Mouse (Mus musculus): ENCODE data around the gene Tcea3. TPM values are rescaled to one million over a fixed set of nuclear protein-coding genes. Genes with fewer than 3 reads are reported as not detected.
A peak's percentile ranks its signal among the peaks of the same experiment; 100 is the strongest.

Tcea3 gene
- 9.8 and 11.1 TPM in 2 replicates for polyA plus RNA-seq (2016; fragmentation: Nextera tagmentation; extraction: Ambion mirVana)

DNA sequence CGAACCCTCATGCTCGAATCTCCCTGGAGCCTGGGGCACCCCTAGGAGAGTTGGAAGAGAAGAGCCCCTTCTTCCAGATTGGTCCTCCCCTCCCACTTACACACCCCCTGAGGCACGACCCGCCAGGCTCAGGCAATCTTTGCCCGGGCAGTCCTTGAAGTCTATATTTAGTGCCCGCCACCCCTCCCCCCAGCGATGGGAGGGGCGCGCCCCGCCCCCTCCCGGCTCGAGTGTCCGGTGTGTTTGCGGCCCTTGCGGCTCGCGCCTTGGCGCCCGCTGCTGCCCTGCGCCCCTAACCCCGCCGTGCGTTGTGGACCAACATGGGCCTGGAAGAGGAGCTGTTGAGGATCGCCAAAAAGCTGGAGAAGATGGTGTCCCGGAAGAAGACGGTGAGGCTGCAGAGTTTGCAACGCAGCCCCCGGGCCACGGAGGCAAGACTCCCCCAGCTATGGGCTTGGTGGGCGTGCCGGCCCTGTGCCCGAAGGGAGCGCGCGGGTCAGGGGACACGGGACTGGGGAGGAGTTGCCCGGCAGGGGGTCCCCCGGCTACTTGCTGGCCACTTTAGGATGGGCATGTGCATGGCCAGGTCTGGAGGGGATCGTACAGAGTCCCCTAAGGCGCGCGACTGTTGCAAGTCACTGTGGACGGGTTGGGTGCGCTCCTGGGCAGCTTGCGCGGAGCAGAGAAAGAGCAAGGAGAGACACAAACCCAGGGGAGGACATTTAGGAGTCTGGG lies at the start of gene Tcea3:
Gene Tcea3 (plus strand): TSS at position 1 of the 735 bp plus-strand sequence.
- peak; percentile 19; the same call in 1 of the 2 replicates for ATAC-seq
- no peaks in the 10 kb centered on the region for H3K36me3 ChIP-seq
- H3K27me3 ChIP-seq (replicated peaks) = peaks cover 94% of the 10 kb centered on the region
- no peak within 1 kb of the TSS for H3K9ac ChIP-seq
- no peak within 1 kb of the TSS for H3K27ac ChIP-seq
- 2% methylated on average over 46 of the region's 46 CpGs for WGBS (ENCODE audit: insufficient replicate concordance)
- no peaks in the 10 kb centered on the region for H3K9me3 ChIP-seq (replicated peaks)
- peaks cover 21% of the 10 kb centered on the region for H3K4me1 ChIP-seq
- peak within 1 kb of the TSS; percentile 64 for H3K4me2 ChIP-seq
- H3K4me3 ChIP-seq = peak within 1 kb of the TSS; percentile 49

GRCm38 (mm10) chr4:136198846-136199245 lies 48.7 kb upstream of the Tcea3 start:
- Histone ChIP-seq H3K36me3 (peaks cover 27% of the 10 kb centered on the region), H3K27me3 (replicated peaks) (peaks cover 36% of the 10 kb centered on the region), H3K9me3 (replicated peaks) (no peaks in the 10 kb centered on the region), H3K4me1 (peaks cover 18% of the 10 kb centered on the region), H3K27ac (peak overlapping the region; percentile 45; the same call in 1 of the 2 replicates), H3K4me2 (no peak overlapping the region), H3K4me3 (no peak overlapping the region), H3K9ac (no peak overlapping the region)
- 70% methylated on average over 7 of the region's 7 CpGs for WGBS (ENCODE audit: insufficient replicate concordance)
- ATAC-seq = no peak

- WGBS (ENCODE audit: insufficient replicate concordance) = 24% methylated on average over 9 of the region's 9 CpGs
- no peak overlapping the region for H3K4me3 ChIP-seq
- H3K27ac ChIP-seq = no peak overlapping the region
- ATAC-seq = no peak; the same call in 1 of the 2 replicates
- H3K9me3 ChIP-seq (replicated peaks) = no peaks in the 10 kb centered on the region
- H3K36me3 ChIP-seq = peaks cover 18% of the 10 kb centered on the region
- no peak overlapping the region for H3K9ac ChIP-seq
- peaks cover 44% of the 10 kb centered on the region for H3K27me3 ChIP-seq (replicated peaks)
- H3K4me2 ChIP-seq = no peak overlapping the region
- H3K4me1 ChIP-seq = peaks cover 16% of the 10 kb centered on the region; the same call in 1 of the 2 replicates
These were observed 47.8 kb upstream of the Tcea3 start for GRCm38 (mm10) chr4:136199562-136200292.

GRCm38 (mm10) chr4:136202509-136202908 lies 45.0 kb upstream of the Tcea3 start:
- H3K4me1 ChIP-seq = peaks cover 30% of the 10 kb centered on the region
- no peak overlapping the region for H3K9ac ChIP-seq
- H3K4me3 ChIP-seq = no peak overlapping the region
- peaks cover 61% of the 10 kb centered on the region for H3K27me3 ChIP-seq (replicated peaks)
- H3K9me3 ChIP-seq (replicated peaks) = no peaks in the 10 kb centered on the region
- ATAC-seq = no peak
- H3K36me3 ChIP-seq = no peaks in the 10 kb centered on the region
- H3K4me2 ChIP-seq = no peak overlapping the region
- no peak overlapping the region for H3K27ac ChIP-seq
- WGBS (ENCODE audit: insufficient replicate concordance) = 3% methylated on average over 9 of the region's 9 CpGs

- Histone ChIP-seq H3K9me3 (replicated peaks) (no peaks in the 10 kb centered on the region), H3K36me3 (no peaks in the 10 kb centered on the region), H3K4me1 (peaks cover 31% of the 10 kb centered on the region), H3K4me3 (no peak overlapping the region), H3K27ac (no peak overlapping the region), H3K9ac (no peak overlapping the region), H3K27me3 (replicated peaks) (peaks cover 83% of the 10 kb centered on the region), H3K4me2 (no peak overlapping the region)
- WGBS (ENCODE audit: insufficient replicate concordance) = 65% methylated on average over 2 of the region's 2 CpGs
- no peak for ATAC-seq
These were observed 42.8 kb upstream of the Tcea3 start for GRCm38 (mm10) chr4:136204775-136205174.

- Histone ChIP-seq H3K9me3 (replicated peaks) (no peaks in the 10 kb centered on the region), H3K4me1 (peaks cover 28% of the 10 kb centered on the region), H3K36me3 (no peaks in the 10 kb centered on the region), H3K4me2 (peak within 1 kb of the TSS; percentile 98), H3K27me3 (replicated peaks) (peaks cover 85% of the 10 kb centered on the region), H3K27ac (peak within 1 kb of the TSS; percentile 55), H3K9ac (peak within 1 kb of the TSS; percentile 75), H3K4me3 (peak within 1 kb of the TSS; percentile 63)
- peak; percentile 93 for ATAC-seq
- 1% methylated on average over 52 of the region's 54 CpGs for WGBS (ENCODE audit: insufficient replicate concordance)
These were observed 41.3 kb upstream of the Tcea3 start, which contains the start of gene Asap3 for GRCm38 (mm10) chr4:136206033-136206893. TSS of gene Asap3 (plus strand) at chr4:136206365.

DNA sequence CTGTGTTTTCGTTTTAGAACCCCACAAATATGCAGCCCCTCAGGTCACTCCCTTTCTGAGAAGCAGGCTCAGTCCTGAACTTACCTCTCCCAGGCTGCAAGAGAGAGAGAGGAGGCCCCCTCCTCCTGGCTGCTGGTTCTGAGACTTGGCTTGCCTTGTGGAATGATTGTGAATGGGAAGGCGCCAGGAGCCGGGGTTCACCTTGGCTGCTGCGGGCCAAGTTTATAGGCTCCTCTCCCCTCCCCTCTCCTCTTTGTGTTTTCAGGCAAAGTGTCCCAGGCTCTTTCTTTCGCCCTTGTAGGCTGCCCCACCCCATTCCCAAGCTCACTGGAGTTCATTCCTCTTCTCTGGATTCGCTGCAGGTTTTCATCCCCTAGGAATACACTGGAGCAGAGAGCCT lies 40.6 kb upstream of the Tcea3 start:
- H3K4me2 ChIP-seq = peak overlapping the region; percentile 98
- H3K9ac ChIP-seq = peak overlapping the region; percentile 75; the same call in 1 of the 2 replicates
- peaks cover 83% of the 10 kb centered on the region for H3K27me3 ChIP-seq (replicated peaks)
- H3K36me3 ChIP-seq = no peaks in the 10 kb centered on the region
- WGBS (ENCODE audit: insufficient replicate concordance) = 15% methylated on average over 6 of the region's 6 CpGs
- H3K4me3 ChIP-seq = peak overlapping the region; percentile 63
- peak overlapping the region; percentile 39; the same call in 1 of the 2 replicates for H3K27ac ChIP-seq
- H3K4me1 ChIP-seq = peaks cover 28% of the 10 kb centered on the region
- ATAC-seq = no peak
- H3K9me3 ChIP-seq (replicated peaks) = no peaks in the 10 kb centered on the region

DNA sequence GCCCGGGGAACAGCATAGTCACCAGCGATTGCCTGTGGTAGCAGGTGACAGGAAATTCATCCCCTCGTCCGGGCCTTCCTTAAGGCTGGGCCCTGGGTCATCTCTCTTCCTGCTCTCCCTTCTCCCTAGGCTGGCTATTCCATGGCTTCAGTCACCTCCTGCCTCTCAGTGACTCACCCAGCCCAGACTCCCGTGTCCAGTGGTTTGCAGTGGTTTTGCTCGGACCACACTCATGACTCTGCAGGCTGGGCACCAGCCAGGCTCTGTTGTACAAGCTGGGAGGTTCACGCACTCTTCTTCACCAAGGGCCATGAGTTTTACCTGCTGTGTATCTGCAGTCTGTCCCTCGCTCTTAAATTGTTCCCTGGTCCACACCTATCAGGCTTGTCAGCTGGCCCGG lies 36.6 kb upstream of the Tcea3 start:
- H3K27me3 ChIP-seq (replicated peaks) = peaks cover 54% of the 10 kb centered on the region
- peaks cover 22% of the 10 kb centered on the region for H3K4me1 ChIP-seq
- no peak overlapping the region for H3K27ac ChIP-seq
- H3K4me2 ChIP-seq = no peak overlapping the region
- ATAC-seq = no peak
- no peak overlapping the region for H3K4me3 ChIP-seq
- no peak overlapping the region for H3K9ac ChIP-seq
- 54% methylated on average over 9 of the region's 9 CpGs for WGBS (ENCODE audit: insufficient replicate concordance)
- H3K9me3 ChIP-seq (replicated peaks) = no peaks in the 10 kb centered on the region
- no peaks in the 10 kb centered on the region for H3K36me3 ChIP-seq

DNA sequence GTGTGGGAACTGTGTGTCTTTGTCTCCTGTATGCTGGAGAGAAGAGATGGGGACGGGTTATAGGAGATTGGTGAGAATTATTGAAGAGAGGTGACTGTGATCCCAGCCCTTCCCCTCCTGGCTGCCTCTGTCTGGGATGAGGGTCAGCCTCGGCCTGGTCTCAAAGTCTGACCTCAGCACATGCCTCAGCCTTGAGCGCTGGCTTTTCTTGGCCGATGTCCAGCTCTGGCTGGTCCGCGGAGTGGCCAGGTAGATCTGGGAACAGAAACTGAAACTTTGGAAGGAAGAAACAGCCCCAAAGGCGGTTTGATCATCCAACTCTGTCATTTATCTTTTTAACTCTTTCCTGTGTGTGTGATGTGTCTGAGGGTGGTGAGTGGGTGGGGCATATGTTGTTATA lies 33.9 kb upstream of the Tcea3 start:
- Histone ChIP-seq H3K4me1 (peaks cover 5% of the 10 kb centered on the region; the same call in 1 of the 2 replicates), H3K27ac (no peak overlapping the region), H3K9ac (no peak overlapping the region), H3K36me3 (no peaks in the 10 kb centered on the region), H3K9me3 (replicated peaks) (no peaks in the 10 kb centered on the region), H3K4me3 (no peak overlapping the region), H3K4me2 (no peak overlapping the region), H3K27me3 (replicated peaks) (peaks cover 52% of the 10 kb centered on the region)
- 60% methylated on average over 7 of the region's 7 CpGs for WGBS (ENCODE audit: insufficient replicate concordance)
- ATAC-seq = no peak

- Histone ChIP-seq H3K36me3 (no peaks in the 10 kb centered on the region), H3K9ac (no peak overlapping the region), H3K4me2 (no peak overlapping the region), H3K27ac (peak overlapping the region; percentile 3; the same call in 1 of the 2 replicates), H3K27me3 (replicated peaks) (peaks cover 52% of the 10 kb centered on the region), H3K9me3 (replicated peaks) (no peaks in the 10 kb centered on the region), H3K4me1 (peaks cover 10% of the 10 kb centered on the region; the same call in 1 of the 2 replicates), H3K4me3 (no peak overlapping the region)
- peak; percentile 57 for ATAC-seq
- WGBS (ENCODE audit: insufficient replicate concordance) = 69% methylated on average over 8 of the region's 8 CpGs
These were observed 32.7 kb upstream of the Tcea3 start for GRCm38 (mm10) chr4:136214828-136215227.

GRCm38 (mm10) chr4:136215576-136215975 lies 32.0 kb upstream of the Tcea3 start:
- no peak overlapping the region for H3K4me2 ChIP-seq
- no peak overlapping the region for H3K4me3 ChIP-seq
- peaks cover 52% of the 10 kb centered on the region for H3K27me3 ChIP-seq (replicated peaks)
- no peaks in the 10 kb centered on the region for H3K36me3 ChIP-seq
- H3K27ac ChIP-seq = 0 out of 2 replicates have a peak overlapping the region, but pooled peaks have one; percentile 3
- no peak overlapping the region for H3K9ac ChIP-seq
- peaks cover 15% of the 10 kb centered on the region for H3K4me1 ChIP-seq
- 74% methylated on average over 8 of the region's 8 CpGs for WGBS (ENCODE audit: insufficient replicate concordance)
- no peak for ATAC-seq
- no peaks in the 10 kb centered on the region for H3K9me3 ChIP-seq (replicated peaks)

Measured in liver, embryonic 12.5 days (tissue).